Mouse (Mus musculus) embryo, embryonic 10 days (tissue): ENCODE measurements around the gene Dnm3.

Experiments used
- DNase-seq: peaks from one replicate; pipeline ENCODE4 v3.0.0-alpha.2; 2015; ENCODE audit warnings: low spot score

Gene Dnm3

GRCm38 (mm10) chr1:162158486-162158885, 319.3 kb downstream of the Dnm3 start:
- DNase-seq: no peak

DNA sequence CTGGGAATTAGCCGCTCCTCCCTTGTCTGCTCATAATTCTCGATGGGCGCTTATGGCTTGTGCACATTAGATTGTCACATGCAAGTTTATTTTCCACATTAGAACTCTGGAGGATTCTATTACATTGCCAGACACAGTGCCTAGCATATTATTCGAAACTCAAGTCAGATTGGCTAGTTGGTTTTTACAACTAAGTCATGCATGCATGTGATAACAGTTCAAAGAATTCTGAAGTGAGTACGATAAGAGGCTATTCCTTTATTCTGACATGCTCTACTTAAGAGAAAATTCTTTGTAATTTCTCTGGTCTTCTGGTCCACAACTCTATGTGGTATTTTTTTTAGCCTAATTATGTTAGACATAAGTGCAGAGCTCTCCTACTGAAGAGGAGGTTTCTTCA, 320.2 kb downstream of the Dnm3 start:
- DNase-seq: no peak

- DNase-seq: no peak
These were observed 321.0 kb downstream of the Dnm3 start for GRCm38 (mm10) chr1:162156873-162157272.

DNA sequence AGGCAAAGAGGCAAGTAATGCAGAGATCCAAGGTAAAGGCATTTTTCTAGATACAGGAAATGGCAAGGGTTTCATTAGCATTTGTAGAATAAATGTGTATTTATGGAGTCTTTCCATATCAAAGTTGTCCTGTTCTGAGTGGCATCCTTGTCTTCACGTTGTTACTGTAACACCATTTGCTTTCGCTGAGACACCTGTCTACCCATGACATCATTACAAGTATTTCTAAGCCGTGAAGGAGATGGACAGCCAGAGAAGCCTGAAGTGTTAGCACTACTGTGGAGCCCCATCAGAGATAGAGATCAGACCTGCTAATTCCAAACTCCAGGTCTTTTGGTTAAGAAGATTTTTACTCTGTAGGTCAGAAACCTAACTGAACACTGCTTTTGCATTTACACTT, 322.3 kb downstream of the Dnm3 start:
- DNase-seq: no peak

GRCm38 (mm10) chr1:162153118-162153517, 324.7 kb downstream of the Dnm3 start:
- no peak for DNase-seq

DNA sequence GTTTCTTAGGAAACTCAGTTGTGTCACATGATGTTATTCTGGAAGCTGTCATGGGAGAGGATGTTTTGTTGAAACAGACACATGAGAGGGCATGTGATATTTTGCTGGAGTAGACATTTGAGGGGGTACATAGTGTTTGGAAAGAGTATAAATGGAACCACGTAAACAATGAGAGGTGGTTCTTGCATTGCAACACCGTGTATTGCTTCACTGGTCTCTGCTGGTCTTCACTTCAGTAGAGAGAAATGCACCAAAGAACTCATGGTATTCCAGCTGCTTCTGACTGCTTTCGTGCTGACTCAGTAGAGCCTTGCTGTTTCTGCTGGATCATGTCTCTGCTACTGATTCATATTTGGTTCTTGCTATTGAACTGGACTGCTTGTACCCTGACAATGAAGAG, 328.1 kb downstream of the Dnm3 start:
- DNase-seq: no peak

DNA sequence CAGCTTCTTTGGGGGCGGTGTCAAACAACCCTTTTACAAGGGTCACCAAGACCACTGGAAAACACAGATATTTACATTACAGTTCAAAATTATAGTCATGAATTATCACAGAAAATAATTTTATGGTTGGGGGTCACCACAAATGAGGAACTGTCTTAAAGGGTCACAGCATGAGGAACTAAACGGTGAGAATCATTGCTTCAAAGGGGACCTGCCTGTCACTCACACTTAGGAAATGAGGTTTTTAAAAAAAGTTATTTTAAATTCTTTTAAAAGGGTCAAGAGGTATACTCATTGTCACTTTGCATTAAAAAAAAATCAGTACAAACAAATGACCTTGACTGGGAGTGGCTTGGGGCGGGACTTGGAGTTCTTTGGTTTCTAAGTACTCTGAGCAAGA, 330.3 kb downstream of the Dnm3 start:
- no peak for DNase-seq

GRCm38 (mm10) chr1:162145748-162146147, 332.1 kb downstream of the Dnm3 start:
- no peak for DNase-seq

DNA sequence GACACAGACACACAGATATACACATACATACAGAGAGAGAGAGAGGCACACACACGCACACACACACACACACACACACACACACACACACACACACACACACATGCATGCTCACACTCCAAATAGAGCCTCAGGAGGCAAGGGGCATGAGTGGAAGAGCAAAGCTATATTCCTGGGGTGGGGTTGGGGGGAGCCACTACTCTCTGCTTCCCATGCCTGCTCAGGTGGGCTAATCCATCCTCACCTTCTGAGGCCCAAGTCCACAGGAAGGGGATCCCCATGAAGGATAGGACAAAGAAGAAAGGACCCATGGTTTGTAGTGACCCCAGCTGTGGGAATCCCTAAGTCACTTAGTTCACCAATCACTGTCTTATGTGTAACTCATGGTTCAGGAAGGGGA, 332.8 kb downstream of the Dnm3 start:
- DNase-seq: no peak

DNA sequence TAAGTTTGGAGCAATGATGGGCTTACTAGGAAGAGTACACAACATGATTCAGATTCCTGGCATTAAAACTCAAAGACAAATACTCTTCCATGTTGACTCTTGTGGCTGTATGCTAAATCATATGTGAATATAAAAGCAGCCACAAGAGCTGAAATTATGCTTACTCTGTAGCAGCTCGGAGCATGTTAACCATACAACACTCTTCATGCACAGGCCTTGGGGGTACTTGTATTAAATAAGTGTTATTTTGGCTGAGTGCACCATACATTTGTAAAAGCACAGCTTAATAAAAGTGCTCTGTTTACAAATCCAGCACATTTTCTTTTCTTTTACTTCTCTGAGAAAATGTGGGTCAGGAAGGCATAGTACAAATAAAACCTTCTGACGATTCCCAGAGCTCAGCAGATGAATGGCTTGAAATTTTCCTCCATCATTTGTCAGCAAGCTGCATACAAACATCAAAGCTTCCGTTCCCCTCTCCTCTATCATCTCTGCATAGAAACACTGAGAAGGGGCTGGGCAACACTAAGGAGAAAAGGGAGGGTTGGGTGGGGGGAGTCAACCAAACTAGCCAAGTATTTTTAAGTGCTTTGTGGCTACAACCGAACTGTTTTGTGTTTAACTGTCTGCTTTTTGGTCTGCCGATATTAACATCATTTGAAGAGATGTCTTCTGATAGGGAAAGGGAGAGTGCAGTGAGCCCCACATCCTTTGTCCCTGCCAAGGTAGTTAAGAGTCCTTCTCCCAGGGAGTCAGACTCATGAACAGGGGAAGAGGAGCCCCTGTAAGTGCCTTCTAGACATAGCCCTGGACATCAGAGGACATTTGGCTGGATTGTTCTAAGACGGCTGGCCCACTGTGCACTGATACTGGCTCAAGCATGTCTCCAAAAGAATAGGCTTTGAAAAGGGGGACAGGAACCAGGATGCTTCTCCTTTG, 333.6 kb downstream of the Dnm3 start:
- DNase-seq: no peak

GRCm38 (mm10) chr1:162142285-162142684, 335.5 kb downstream of the Dnm3 start:
- no peak for DNase-seq

DNA sequence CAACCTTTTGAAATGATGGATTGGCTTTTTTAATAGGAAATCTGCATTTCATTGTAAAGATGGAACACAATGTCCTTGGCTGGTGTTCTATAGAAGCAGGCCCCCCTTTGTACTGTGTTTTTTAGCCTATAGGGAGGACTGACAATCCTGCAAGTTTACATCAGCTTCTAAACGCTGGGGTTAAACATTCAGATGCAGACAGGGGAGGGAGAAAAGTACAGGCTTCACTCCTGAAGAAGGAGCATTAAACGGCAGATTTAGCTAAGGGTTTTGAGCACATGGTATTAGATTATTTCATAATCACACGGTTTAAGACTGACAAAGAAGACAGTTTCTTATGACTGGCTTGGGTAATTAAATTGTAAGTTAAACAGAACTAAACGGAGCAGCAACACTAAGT, 341.5 kb downstream of the Dnm3 start:
- no peak for DNase-seq

GRCm38 (mm10) chr1:162135451-162136213, 342.2 kb downstream of the Dnm3 start:
- DNase-seq: no peak

- DNase-seq: no peak
These were observed 343.2 kb downstream of the Dnm3 start for GRCm38 (mm10) chr1:162134651-162135066.

DNA sequence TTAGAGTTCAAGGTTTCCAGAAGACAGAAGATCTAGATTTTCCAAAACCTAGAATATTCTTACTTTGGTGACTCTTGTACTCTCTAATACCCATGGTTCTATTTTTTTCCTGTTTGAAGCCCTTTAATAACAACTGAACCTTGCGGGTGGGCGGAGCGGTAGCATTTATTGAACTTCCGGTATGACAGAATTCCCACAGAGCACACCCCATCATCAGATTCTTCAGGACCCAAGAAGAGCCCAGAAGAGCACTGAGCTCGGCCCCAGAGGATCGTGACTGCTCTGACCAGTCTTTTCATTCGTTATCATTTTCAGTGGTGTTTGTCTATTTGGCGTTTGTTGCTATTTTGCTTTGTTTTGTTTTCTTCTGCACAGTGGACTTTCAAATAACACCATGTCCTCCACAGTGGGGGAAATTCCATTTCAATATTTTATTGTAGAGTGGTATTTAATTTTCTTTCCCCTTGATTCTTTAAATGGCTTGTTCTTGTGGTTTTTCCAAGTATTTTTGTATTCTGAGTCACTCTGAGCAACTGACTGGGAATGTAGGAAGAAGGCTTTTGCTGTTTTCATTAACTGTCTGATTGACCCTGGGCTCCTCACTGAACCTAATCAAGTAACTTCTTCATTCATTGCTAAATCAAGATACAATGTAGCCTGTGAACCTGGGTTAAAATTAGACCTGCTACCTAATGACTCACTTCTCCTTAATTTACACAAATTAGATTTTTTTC, 344.8 kb downstream of the Dnm3 start:
- DNase-seq: no peak

- DNase-seq: no peak
These were observed 350.7 kb downstream of the Dnm3 start for GRCm38 (mm10) chr1:162126856-162127792.

GRCm38 (mm10) chr1:162124396-162124795, 353.4 kb downstream of the Dnm3 start:
- DNase-seq: no peak

GRCm38 (mm10) chr1:162121441-162122200, 356.2 kb downstream of the Dnm3 start:
- peak; percentile 34 for DNase-seq

DNA sequence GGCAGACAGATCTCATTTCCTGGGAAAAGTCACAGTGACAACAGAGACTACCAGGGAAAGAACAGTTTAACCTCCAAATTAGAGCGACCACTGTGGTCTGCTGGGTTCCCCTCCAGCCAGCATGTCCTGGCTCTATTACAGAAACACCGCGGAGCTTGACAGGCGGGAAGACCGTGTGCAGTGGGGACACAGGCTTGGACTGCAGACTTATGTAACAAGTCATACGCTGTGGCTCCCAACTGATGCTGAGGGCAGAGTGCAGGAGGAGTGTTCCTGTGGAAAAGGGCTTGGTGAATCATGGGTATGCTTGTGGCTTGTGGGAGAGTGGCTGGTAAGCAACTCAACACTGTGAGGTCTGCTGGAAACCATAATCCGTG, 368.4 kb downstream of the Dnm3 start:
- DNase-seq: no peak

- DNase-seq: peak; percentile 42
These were observed 369.0 kb downstream of the Dnm3 start for GRCm38 (mm10) chr1:162108726-162109436.
